Mouse (Mus musculus) midbrain, embryonic 10.5 days (tissue): ENCODE data around the gene Osbpl8. TPM values are rescaled to one million over a fixed set of nuclear protein-coding genes. Genes with fewer than 3 reads are reported as not detected.
"Not testable (repeated sequence)": the region's sequence is repeated elsewhere in the genome, so short reads cannot be mapped to it uniquely, and the experiment has no call there.

ENCODE experiments used
- DNase-seq: peaks from one replicate; pipeline ENCODE4 v3.0.0-alpha.2; 2017; ENCODE audit warnings: low spot score
- H3K27ac ChIP-seq: fragments of 300-500 bp; sonication (generic); replicated peaks from 2 replicates; pipeline ENCODE4 v1.5.1; 2016; ENCODE audit warnings: mild to moderate bottlenecking
- H3K27me3 ChIP-seq: fragments of 300-500 bp; sonication (generic); 2 replicates; pipeline ENCODE4 v1.6.1; 2016; ENCODE audit warnings: low read depth, mild to moderate bottlenecking; ENCODE audit not compliant: poor library complexity, severe bottlenecking
- H3K36me3 ChIP-seq: fragments of 300-500 bp; sonication (generic); 2 replicates; pipeline ENCODE4 v1.6.1; 2016; ENCODE audit warnings: mild to moderate bottlenecking, moderate library complexity
- H3K4me1 ChIP-seq: fragments of 300-500 bp; sonication (generic); 2 replicates; pipeline ENCODE4 v1.6.1; 2016
- H3K4me3 ChIP-seq: fragments of 300-500 bp; sonication (generic); 2 replicates; pipeline ENCODE4 v1.5.1; 2016; ENCODE audit warnings: mild to moderate bottlenecking, moderate library complexity
- H3K9me3 ChIP-seq: fragments of 300-500 bp; sonication (generic); replicated peaks from 2 replicates; pipeline ENCODE4 v1.6.1; 2016; ENCODE audit warnings: mild to moderate bottlenecking
- WGBS: fragments of 180-500 bp; shearing (Covaris S2); methylation state at CpG from one replicate; pipeline ENCODE4 v1.1.7; 2016; 5-methylcytosine and 5-hydroxymethylcytosine counted together
- polyA plus RNA-seq: library from polyadenylated mRNA; unstranded; fragments of >200 nt; fragmentation: Nextera tagmentation; extraction: Ambion mirVana; gene quantifications from 2 replicates; pipeline ENCODE4 v1.2.1, GENCODE M21; 2016

Osbpl8 gene
- polyA plus RNA-seq, 1 experiment from 2014 or later, result 7.6 TPM

GRCm38 (mm10) chr10:111204089-111204488 is 39.5 kb downstream of the Osbpl8 start:
- WGBS, result 80% methylated on average over 5 of the region's 5 CpGs
- Histone ChIP-seq H3K27ac (no peak overlapping the region), H3K4me1 (no peaks in the 10 kb centered on the region), H3K9me3 (no peaks in the 10 kb centered on the region), H3K4me3 (no peak overlapping the region), H3K27me3 (no peaks in the 10 kb centered on the region), H3K36me3 (no peaks in the 10 kb centered on the region)
- no peak for DNase-seq

DNA sequence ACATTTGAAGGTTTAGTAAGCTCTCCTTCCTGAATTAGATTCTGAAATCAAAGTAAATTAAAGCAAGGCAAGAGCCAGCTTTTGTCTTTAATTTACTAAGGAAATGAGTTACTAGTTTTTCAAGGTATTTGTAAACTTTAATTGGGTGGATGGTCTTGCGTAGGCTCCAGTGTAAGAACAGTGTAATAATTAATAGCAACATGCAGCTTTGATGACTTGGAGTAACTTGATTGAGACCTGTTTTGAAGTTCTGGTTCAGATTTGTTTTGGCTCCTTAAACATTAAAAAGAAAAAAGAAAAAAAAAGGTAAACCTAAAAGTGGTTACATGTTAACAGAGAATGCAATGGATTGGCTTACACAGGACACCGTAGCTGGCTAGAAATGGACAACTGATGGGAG is 40.9 kb downstream of the Osbpl8 start:
- DNase-seq, result no peak
- Histone ChIP-seq H3K4me3 (no peak overlapping the region), H3K4me1 (no peaks in the 10 kb centered on the region), H3K27me3 (no peaks in the 10 kb centered on the region), H3K36me3 (no peaks in the 10 kb centered on the region), H3K9me3 (no peaks in the 10 kb centered on the region), H3K27ac (no peak overlapping the region)
- 90% methylated on average over 2 of the region's 2 CpGs for WGBS

GRCm38 (mm10) chr10:111207386-111207785 is 42.8 kb downstream of the Osbpl8 start:
- Histone ChIP-seq H3K36me3 (no peaks in the 10 kb centered on the region), H3K4me1 (no peaks in the 10 kb centered on the region), H3K27ac (no peak overlapping the region), H3K27me3 (no peaks in the 10 kb centered on the region), H3K4me3 (no peak overlapping the region), H3K9me3 (no peaks in the 10 kb centered on the region)
- DNase-seq, result no peak
- WGBS, result 75% methylated on average over 9 of the region's 9 CpGs

GRCm38 (mm10) chr10:111214084-111214483 is 49.5 kb downstream of the Osbpl8 start:
- Histone ChIP-seq H3K27me3 (no peaks in the 10 kb centered on the region), H3K4me1 (no peaks in the 10 kb centered on the region), H3K9me3 (no peaks in the 10 kb centered on the region), H3K27ac (no peak overlapping the region), H3K4me3 (no peak overlapping the region), H3K36me3 (no peaks in the 10 kb centered on the region)
- 90% methylated on average over 3 of the region's 3 CpGs for WGBS
- no peak for DNase-seq

DNA sequence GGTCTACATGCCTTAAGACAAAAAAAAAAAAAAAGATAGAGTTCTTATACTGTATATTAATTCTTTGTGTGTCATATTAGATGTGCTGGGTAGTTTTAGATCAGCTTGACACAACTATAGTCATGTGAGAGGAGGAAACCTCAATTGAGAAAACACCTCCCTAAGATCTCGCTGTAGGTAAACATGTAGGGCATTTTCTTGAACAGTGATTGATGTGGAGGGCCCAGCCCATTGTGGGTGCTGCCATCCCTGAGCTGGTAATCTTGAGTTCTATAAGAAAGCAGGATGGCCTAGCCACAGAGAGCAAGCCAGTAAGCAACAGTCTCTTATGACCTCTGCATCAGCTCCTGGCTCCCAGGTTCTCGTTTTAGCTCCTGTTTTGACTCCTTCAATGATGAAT is 50.1 kb downstream of the Osbpl8 start:
- no peak for DNase-seq
- Histone ChIP-seq H3K4me1 (no peaks in the 10 kb centered on the region), H3K4me3 (no peak overlapping the region), H3K27me3 (no peaks in the 10 kb centered on the region), H3K9me3 (no peaks in the 10 kb centered on the region), H3K27ac (no peak overlapping the region), H3K36me3 (no peaks in the 10 kb centered on the region)
- WGBS, result 81% methylated on average over 2 of the region's 2 CpGs

- no peaks in the 10 kb centered on the region for H3K27me3 ChIP-seq
- no peaks in the 10 kb centered on the region for H3K4me1 ChIP-seq
- H3K9me3 ChIP-seq, result no peaks in the 10 kb centered on the region
- no peak overlapping the region for H3K27ac ChIP-seq
- H3K4me3 ChIP-seq, result no peak overlapping the region
- H3K36me3 ChIP-seq, result no peaks in the 10 kb centered on the region
- DNase-seq, result no peak
- 64% methylated on average over 3 of the region's 3 CpGs for WGBS
These were observed 51.0 kb downstream of the Osbpl8 start for GRCm38 (mm10) chr10:111215572-111215971.

- Histone ChIP-seq H3K4me1 (no peaks in the 10 kb centered on the region), H3K4me3 (no peak overlapping the region), H3K27ac (no peak overlapping the region), H3K9me3 (no peaks in the 10 kb centered on the region), H3K36me3 (no peaks in the 10 kb centered on the region), H3K27me3 (no peaks in the 10 kb centered on the region)
- WGBS, result 88% methylated on average over 3 of the region's 3 CpGs
- DNase-seq, result no peak
These were observed 51.6 kb downstream of the Osbpl8 start for GRCm38 (mm10) chr10:111216111-111216510.

- Histone ChIP-seq H3K27me3 (no peaks in the 10 kb centered on the region), H3K4me1 (peaks cover 15% of the 10 kb centered on the region), H3K27ac (no peak overlapping the region), H3K9me3 (no peaks in the 10 kb centered on the region), H3K36me3 (no peaks in the 10 kb centered on the region), H3K4me3 (no peak overlapping the region)
- DNase-seq, result no peak
- WGBS, result 82% methylated on average over 6 of the region's 6 CpGs
These were observed 58.0 kb downstream of the Osbpl8 start for GRCm38 (mm10) chr10:111222535-111222934.

DNA sequence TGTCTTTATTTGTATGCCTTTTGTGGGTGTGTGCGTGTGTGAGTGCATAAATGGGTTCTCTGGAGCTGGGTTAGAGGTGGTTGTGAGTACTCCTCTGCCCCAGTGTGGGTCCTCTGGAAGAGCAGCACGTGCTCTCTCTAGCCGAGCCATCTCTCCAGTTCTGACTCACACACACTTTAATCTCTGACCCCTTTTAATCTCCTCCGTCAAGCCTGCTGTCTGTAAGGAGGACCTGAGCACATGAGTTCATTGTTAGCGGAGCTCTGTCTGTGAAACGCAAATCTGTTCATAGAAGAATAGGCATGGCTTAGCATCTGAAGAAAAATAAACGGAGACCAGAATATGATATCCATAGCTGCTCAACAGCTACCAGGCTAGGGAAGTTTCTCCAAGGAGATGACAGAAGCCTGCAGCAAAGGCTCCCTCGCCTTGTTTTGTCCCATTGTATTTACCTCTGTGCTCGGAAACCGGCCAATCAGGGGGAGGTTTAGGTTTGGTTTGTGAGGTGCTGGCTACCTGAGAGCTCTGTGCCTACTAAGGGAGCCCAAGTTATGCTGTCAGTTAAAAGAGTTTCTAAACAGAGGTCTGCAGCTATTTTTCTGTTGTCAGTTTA is 58.8 kb downstream of the Osbpl8 start:
- peak; percentile 13 for DNase-seq
- no peak overlapping the region for H3K4me3 ChIP-seq
- H3K27me3 ChIP-seq, result no peaks in the 10 kb centered on the region
- H3K36me3 ChIP-seq, result no peaks in the 10 kb centered on the region
- H3K9me3 ChIP-seq, result no peaks in the 10 kb centered on the region
- WGBS, result 32% methylated on average over 10 of the region's 10 CpGs
- H3K4me1 ChIP-seq, result peaks cover 15% of the 10 kb centered on the region
- peak overlapping the region; percentile 6 for H3K27ac ChIP-seq

- Histone ChIP-seq H3K9me3 (no peaks in the 10 kb centered on the region), H3K4me3 (no peak overlapping the region), H3K27me3 (no peaks in the 10 kb centered on the region), H3K4me1 (peaks cover 15% of the 10 kb centered on the region), H3K36me3 (no peaks in the 10 kb centered on the region), H3K27ac (no peak overlapping the region)
- DNase-seq, result no peak
- 86% methylated on average over 4 of the region's 4 CpGs for WGBS
These were observed 60.1 kb downstream of the Osbpl8 start for GRCm38 (mm10) chr10:111224696-111225095.

DNA sequence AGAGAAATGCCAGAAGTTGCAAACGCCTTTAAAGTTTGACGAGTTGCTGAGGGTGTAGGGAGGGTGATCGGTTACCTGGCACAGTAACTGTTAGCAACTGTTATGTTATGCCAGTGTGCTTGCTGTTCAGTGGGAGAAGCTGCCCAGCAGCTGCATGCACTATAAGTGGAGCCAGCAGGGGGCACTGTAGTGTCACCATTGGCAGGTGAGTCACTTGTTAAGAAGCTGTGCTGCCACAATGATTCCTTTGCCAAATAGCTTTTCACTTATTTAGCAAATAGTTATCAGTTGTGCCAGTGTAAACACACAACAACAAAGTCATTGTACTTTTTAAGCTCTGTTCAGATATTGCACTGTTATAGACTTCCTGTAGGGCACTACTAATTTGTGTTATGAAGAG is 62.0 kb downstream of the Osbpl8 start:
- peaks cover 15% of the 10 kb centered on the region for H3K4me1 ChIP-seq
- H3K36me3 ChIP-seq, result no peaks in the 10 kb centered on the region
- H3K27me3 ChIP-seq, result no peaks in the 10 kb centered on the region
- WGBS, result 29% methylated on average over 3 of the region's 3 CpGs
- H3K4me3 ChIP-seq, result no peak overlapping the region
- H3K27ac ChIP-seq, result no peak overlapping the region
- DNase-seq, result peak; percentile 85
- no peaks in the 10 kb centered on the region for H3K9me3 ChIP-seq

DNA sequence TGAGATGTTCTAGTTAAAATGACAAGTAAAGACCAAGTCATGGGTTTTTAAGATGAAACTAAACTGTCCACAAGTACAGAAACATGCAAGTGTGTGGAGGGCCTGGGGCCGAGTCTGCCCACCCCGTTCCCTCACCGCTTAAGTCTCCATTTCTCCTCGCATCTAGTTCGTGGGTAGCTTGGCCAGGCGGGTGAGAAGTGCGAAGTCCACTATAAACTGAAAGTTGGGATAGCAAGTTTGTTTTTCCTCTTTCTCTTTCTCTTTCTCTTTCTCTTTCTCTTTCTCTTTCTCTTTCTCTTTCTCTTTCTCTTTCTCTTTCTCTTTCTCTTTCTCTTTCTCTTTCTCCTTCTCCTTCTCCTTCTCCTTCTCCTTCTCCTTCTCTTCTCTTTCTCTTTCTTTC is 67.7 kb downstream of the Osbpl8 start:
- H3K4me3 ChIP-seq, H3K27ac ChIP-seq, DNase-seq, H3K36me3 ChIP-seq, H3K4me1 ChIP-seq, H3K9me3 ChIP-seq, H3K27me3 ChIP-seq: not testable (repeated sequence)
- 92% methylated on average over 7 of the region's 7 CpGs for WGBS

GRCm38 (mm10) chr10:111233476-111234130 is 69.1 kb downstream of the Osbpl8 start:
- DNase-seq, result no peak
- 85% methylated on average over 6 of the region's 6 CpGs for WGBS
- Histone ChIP-seq H3K4me1 (no peaks in the 10 kb centered on the region), H3K9me3 (no peaks in the 10 kb centered on the region), H3K36me3 (no peaks in the 10 kb centered on the region), H3K27ac (no peak overlapping the region), H3K27me3 (no peaks in the 10 kb centered on the region), H3K4me3 (no peak overlapping the region)
